Mouse (Mus musculus): ENCODE measurements around the gene Eme1.

GRCm38 (mm10) chr11:94615494-94615893, 38.3 kb downstream of the Eme1 start:
- no peak for TF ChIP-seq CTCF (IDR thresholded peaks at IDR 0.05; ENCODE audit: borderline replicate concordance, extremely low read depth, insufficient read depth, insufficient read length)
- no peak for TF ChIP-seq POLR2A (IDR thresholded peaks at IDR 0.05; ENCODE audit: borderline replicate concordance, extremely low read depth, insufficient read depth, insufficient read length, poor library complexity, severe bottlenecking)

Measured in brain, embryonic 14.5 days (tissue).